Mouse (Mus musculus) adrenal gland (tissue): ENCODE results near the gene Vps45.

Source experiments
- intact Hi-C: fragments of 180-260 bp; cut with DNase I; formaldehyde crosslinking; loops from one replicate; pipeline ENCODE4 v1.15.1; 2025

Gene Vps45

DNA sequence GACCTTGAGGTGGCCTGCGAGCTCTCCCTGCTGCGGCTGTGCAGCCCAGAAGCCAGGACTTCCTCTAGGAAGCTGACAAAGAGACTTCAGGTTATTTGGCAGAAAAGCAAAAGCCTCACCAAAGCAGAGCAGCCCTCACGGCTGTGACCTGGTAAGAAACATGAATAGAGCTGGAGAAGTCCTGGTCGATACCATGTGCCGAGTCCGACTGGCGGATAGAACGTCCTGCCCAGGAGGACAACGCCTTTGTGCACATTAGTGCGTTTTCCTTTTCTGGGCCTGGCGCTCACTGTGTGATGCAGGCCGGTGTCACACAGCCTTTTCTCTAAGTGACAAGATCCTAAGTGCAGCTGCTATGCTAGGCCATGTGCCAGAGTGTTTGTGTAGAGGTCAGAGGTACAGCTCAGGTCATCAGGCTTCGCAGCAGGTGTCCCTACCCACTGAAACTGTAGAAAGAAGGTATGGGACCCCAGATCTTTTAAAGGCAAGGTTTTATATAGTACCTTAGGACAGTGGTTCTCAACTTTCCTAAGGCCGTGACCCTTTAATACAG, 58.1 kb downstream of the Vps45 start:
- intact Hi-C loops, result no loop called here

DNA sequence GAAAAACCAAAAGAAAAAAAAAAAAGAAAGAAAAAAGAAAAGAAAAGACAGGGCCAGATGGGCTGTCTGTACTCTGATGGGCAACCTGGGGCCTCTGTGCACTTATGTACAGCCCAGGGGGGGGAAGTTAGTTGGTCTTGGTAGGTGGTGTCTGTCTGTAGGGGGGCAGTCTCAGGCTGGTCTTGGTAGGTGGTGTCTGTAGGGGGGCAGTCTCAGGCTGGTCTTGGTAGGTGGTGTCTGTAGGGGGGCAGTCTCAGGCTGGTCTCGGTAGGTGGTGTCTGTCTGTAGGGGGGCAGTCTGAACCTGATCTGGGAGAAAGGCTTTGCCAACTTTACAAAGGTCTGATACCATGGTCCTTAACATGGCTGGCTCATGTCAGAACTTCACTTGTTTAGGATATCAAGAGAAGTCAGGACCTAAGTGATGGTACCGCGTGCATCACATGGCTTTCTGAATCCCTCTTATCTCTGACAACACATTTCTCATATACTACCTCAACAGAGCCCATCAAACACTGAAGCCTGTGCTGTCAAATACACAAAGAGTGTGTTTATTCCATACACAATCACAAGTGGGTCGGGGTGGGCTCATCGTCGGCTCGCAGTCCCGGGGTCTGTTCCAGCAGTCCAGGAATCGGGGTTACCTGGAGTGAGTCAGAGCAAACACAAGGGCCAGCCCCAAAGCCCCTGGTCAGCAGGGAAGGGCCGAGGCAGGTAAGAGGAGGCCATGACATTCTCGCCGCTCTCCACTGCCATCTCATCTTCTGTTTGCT, 58.8 kb downstream of the Vps45 start:
- intact Hi-C loops, result no loop called here

DNA sequence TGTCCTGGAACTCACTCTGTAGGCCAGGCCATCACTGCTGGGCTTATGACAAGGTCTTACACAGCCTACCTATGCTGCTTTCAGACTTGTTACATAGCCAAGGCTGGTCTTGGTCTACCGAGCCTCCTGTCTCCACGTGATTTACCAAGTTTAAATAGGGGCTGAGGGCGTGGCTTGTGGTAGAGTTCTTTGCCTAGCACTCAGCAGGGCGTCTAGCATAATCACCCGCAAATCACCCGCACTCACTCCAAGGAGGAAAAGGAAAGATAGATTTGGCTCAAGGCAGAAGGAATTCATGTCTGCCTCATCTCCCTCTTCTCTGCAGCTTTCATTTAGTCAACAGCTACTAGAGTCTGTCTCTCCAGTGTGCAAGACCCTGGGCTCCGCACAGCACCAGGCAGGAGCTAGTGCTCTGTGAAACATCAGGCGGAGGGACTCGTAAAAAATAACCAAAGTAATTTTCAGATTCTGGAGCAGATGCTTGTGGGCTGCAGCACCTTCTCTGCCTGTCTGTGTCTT, 61.0 kb downstream of the Vps45 start:
- intact Hi-C loops, result no loop called here

DNA sequence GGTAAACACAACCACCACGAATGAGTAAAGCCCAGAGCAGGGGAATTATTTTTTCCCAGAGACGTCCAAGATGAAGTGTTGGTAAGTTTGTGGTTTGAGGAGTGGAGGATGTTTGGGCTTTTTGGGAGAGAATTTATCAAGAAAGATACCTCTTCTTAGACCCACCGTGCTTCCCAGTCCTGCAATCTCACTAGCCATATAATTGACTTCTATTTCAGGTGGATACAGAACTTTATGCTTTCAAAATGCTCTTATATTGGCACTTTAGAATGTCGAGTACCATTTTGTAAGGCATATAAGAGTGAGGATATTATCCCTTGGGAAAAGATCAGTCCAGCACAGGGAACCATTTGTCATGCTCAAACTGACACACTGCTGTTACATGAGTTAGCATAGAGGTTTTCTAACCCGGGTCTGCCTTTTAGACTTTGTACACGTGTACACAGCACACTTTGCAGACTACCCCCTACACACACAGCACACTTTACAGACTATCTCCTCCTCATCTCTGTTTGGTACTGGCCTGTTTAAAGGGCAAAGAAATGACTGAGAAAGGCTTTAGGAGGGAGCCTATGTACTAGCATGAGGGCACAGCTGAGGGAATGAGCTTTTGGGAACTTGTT, 61.7 kb downstream of the Vps45 start:
- intact Hi-C loops, result no loop called here

DNA sequence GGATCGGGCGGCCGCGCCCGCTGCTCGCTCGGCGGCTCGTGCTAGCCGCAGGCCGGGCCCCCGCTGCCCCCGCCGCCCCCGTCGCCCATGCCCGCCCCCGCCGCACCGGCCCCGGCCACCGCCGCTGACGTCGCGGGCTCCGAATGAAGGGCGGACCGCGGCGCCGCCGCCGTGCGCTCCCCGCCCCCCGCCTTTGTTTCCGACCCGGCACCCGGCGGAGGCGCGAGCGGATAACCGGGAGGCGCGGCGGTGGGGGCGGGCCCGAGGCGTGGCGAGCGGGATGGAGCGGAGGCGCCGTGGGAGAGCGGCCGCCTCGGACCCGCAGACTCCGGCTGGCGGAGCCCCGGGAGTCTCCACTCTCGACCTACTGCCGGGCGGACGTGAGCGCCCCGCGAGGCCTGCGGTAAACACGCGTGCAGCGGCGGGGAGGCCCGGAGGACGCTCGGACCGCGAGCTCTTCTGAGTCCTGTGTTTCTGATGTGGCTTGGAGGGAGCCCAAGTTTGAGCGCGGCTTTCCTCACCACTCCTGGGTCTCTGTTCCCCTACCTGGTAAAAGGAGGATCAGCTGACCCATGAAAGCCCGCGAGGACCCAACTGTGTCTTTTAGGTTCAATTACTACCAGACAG, 62.4 kb downstream of the Vps45 start, which contains the start of gene Plekho1:
Plekho1 (minus strand) TSS at position 200 of the 627 bp plus-strand sequence.
- intact Hi-C loops, result no loop called here

DNA sequence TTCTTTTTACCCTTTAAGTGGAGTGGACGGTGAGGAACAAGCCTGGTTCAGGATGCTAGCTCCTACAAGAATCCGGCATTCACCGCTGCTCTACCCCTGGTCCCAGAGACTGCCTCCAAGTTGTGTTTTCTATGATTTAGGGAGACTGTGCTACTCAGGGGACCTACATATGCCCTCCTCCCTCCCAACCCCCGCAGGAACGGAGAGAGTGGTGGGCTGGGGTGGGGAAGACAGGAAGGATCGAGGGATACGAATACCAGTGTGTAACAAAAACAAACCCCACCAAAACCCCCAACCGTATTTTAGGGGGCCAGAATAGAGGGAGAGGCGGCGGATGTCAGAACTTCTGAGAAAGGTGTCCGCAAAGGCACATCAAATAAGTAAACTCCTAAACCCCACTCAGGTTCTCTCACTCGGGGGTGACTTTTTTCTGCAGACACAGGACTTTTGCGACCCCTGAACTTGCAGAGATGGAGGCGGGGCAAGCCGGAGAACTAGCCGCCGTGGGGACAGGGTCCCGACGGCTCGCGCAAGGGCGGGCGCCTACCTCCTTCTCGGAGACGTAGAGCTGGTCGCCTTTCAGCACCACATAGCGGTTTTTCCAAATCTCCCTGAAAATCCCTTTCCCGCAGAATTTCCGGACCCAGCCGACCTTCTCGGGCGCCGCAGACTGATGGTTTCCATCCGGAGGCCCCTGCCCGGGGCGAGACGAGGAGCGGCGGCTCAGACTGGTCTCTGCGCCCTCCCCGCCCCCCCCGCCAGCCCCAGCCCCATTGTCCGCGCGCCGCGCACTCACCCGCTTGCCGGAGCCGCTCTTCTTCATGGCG, 63.1 kb downstream of the Vps45 start:
- intact Hi-C loops, result no loop called here

DNA sequence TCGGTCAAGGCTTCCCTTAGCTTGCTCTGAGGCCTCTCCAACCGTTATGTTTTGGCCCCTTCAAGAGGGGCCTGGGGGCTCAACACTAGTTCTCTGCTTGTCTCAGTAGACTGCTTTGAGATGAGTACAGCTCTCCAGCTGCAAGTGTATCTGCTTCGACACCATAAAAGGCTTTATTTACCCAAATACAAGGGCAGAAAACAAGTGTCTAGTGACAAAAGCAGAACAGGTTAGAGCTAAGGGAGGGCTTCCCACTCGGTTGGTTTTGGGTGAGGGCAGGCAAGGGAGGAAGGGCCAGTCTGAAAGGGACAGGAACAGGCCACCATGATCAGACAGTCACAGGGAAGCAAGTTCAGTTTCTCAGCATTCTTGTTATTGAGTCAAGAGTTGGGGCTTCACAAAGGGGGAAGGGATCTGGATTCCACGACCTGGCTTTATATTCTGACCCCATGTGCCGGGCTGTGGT, 63.9 kb downstream of the Vps45 start:
- intact Hi-C loops, result no loop called here

DNA sequence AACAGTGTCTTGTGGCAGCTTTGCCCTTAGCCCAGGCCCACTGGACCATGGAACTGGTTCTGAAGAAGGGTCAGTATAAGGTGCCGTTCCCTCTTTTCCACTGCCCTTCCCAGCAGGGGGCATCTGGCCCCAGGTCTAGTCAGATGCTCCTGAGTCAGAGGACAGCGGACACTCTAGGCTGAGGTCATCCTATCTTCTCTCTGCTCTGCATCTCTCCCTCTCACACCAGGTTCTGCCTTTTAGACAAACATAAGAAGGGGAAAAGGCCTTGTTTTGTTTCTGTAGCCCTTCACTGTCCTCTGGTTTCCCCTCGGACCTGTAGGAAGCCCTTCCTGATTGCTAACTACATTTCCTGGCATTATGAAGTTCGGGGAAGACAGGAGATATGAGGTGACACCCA, 64.4 kb downstream of the Vps45 start:
- intact Hi-C loops, result no loop called here

DNA sequence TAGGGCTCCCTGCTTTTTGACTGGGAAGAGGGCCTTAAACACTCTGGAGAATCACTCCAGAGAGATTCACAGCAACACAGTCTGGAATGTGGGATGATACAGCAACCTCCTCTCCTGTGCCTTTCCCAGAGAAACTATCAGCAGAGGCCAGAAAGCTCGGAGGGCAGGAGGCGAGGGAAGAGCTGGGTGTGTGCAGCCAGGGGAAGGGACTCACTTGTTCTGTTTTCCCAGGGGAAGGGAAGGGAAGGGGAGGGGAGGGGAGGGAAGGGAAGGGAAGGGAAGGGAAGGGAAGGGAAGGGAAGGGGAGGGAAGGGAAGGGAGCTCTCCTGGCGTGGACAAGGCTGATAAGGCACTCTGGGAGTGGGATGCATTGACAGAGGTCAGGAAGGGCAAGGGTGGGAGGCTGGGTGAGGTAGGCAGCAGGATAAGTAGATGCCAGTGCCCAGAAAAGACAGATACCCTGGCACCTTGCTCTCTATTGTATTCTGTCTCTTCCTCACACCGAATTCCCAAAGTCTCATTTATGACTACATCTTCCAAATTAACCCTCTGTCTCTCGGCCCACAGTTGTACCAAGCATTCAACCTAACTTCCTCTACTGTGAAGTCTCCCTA, 65.2 kb downstream of the Vps45 start:
- intact Hi-C loops, result no loop called here

DNA sequence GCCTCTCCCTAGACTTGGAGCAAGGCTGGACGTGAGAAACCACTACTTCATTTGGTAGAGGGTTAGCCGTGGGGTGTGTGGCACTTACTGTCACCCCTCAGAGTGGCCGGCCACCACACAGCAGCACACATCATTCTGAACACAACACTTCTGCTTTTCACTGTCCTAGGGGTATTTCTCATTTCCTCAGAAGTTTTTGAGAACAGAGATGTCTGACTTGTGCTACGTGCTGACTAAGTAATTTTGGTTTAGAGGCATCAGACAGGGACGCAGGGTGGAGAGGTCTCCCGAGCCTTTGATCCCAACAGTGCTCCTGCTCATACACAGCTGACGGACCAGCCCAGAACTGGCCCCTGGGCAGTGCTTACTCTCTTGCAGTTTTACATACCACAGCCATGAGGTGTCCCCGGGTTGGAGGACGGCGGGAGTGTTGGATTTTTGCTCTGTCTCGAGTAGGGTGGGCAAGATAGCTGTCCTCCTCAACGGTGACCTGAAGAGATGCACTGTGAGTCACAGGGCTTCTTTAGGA, 67.8 kb downstream of the Vps45 start:
- intact Hi-C loops, result no loop called here

DNA sequence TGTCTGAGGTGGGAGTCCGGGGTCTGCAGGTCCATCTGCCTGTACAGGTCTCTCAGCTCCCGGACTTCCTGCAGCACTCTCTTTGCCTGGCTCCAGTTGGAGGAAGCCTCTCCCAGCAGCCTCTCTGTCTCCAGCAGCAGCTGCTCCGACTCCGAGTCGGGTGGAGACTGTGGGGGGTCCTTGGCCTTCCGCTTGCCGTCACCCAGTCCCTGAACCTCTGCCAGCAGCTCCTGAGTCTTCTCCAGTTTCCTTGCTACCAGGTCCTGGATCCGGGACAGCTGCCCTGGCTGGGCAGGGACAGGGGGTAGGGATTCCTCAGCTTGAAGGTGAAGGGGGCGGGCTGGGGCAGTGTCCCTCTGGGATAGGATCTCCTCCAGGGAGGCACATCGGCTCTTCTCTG, 69.3 kb downstream of the Vps45 start:
- intact Hi-C loops, result no loop called here

DNA sequence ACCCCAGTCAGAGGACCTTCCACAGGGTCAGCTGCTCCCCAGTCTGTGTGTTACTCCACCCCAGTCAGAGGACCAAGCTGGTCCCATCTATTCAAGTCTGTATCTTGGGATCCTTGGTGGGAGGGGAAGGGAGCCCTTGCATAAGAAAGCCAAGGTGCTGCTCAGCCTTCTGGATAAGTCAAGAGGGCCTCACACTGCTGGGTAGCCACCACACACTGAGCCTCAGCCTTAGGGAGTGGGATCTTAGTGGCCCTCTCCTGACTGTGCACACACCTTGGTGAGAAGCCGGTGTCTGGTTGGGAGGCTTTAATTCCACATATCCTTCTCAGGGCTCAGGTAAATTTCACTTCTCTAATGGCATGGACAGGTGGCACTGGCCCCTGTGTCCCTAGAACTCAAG, 70.1 kb downstream of the Vps45 start:
- intact Hi-C loops, result no loop called here

DNA sequence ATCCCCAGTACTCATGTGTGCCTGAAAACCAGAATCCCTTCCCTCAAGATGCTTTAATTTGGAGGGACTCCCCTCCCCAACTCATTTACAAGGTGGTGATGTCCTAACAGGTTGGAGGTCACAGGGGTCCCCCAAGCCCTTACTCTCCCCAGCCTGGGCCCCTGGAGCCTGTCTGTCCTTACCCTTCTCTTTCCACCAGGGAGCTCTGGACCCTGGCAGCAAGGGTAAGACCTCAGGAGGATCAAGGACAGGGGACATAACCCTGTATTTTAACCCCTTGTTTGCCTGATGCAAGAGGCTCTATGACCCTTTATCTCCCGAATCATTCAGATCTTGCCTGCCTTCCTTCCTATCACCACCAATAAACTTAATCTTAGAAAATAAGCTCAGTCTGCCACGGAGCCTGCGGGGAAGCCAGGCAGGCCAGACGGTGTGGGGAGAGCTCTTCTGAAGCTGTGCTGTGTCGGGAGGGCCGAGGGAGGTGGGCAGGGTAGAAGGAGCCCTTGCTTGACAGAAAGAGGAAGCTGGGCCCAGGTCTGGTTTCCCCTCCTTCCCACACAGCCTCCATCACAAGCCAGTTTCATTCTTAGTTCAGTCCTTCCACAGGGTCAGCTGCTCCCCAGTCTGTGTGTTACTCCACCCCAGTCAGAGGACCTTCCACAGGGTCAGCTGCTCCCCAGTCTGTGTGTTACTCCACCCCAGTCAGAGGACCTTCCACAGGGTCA, 70.7 kb downstream of the Vps45 start:
- intact Hi-C loops, result no loop called here

DNA sequence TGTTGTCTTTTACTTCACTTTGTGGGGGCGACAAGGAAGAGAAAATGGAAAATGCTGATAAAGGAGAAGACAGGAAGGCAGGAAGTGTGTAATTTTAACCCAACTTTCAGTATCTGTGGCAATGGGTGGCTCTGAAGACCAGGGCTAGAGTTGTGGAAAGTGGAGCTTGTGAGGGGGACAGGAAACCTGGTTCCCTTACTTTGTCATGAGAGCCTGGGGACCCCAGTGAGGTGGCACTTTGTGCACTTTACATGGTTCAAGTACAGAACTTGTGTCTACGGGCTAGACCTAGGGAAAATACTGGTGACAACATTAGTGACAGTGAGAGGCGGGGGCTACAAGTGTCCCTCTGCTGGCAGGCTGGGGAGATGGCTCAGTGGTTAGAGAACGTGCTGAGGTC, 71.3 kb downstream of the Vps45 start:
- intact Hi-C loops, result no loop called here

DNA sequence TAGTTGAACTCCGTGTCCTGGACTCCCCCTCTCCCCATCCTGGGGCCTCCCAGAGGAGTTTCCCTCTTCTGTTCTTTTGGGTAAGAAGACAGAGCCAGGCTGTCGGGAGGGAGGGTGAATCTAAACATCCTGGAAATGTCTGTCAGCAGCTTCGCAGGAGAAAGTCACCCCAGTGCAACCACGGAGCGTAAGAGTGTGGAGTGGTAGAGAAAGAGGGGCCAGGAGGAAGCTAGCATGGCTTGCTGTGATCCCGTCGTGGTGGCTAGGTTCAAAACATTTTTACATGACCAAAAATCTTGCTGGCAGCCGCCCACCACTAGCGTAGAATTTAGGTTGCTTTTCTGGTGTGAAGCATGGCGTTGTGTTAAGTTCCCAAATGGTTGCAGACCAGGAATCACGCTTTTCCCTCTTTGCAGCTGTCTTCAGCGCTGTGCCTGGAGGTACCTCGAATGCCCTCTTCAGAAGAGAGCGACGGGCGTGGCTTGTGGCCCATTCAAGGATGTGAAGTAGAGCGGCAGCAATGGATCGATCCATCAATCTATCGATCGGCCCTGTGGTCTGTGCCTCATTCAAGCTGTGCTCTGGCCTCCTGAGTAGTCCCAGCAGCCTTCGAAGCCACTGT, 72.2 kb downstream of the Vps45 start:
- intact Hi-C loops, result no loop called here

DNA sequence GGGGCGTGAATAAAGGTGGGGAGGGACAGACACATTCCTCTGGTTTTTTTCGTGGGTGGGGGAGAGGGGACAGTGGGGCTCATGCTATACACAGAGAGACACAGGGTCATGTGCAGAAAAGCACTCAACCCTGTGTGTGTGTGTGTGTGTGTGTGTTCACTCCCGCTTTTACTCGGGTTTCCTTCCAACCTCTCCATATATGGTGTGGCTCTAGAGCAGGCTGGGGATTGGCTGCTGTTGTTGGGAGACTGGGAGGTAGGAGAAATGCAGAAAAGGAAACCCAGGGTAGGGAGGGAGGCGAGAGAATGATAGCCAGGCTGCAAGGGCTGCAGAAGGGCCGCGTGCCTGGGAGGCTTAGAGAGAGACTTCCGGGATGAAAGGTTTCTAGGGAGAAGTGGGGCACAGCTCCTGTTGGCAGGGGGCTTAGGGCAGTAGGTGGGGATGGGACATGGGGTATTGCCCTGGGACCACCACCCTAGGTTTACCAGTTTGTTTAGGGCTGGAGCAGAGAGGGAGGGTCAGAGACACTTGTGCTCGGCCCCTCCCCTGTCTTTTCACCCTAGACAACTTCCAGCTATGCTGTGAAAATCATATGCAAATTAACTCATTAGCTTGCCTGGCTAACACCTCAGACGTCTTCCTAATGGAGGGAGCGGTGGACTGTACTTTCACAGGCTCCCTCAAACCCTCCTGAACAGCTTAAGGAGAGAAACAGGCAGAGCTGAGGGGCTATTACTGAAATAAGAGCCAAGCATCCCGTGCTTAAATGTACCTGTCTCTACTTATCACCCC, 72.9 kb downstream of the Vps45 start:
- intact Hi-C loops, result no loop called here

DNA sequence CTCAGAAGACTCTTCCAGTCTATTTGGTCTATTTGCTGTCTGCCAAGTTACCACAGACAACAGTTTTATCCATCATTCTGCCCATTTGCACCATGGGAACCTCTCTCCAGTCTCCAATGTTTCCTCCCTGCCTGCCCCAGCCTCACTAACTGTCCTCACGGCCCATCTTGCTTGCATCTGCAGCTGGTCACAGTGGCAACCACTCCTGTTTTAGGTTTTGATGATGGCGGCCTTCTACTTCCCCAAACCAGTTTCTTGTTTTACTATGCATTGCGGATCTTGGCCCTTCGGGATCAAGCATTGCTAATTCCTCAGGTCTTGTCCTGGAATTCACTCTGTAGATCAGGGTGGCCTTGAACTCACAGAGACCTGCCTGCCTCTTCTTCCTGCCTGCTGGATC, 76.1 kb downstream of the Vps45 start:
- intact Hi-C loops, result no loop called here

DNA sequence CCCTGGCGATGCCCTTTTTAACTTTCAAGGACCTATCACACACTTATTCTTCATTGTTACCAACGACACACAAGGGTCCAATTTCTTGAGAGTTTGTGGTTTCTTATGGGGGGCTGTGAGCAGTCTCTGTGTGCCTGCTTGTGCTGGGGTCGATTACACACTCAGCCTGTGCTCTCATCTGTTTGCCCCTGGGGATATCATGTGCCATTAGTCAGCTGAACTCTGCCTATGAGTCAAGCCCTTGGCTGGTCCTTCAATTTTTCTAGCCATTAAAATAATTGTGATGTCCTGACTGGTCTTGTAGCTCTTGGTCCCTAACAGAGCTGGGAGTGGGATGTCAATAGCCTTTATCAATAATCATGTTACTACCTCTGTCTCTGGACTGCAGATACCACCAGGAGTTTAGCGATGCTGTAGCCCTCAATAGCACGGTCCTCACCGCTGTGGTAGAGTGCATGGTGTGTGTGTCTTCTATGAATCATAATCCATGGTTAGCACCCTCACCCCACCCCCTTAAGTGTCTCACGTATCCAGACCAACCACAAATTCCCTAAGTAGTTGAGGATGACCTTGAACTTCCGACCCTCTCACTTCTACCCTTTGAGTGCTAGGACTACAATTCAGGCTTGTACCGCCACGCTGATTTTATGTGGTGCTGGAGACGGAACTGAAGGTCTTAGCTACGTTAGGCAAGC, 77.8 kb downstream of the Vps45 start:
- intact Hi-C loops, result no loop called here
